Comparison of ENCODE assay signal across 26 mouse cellular contexts in genomic region chr8:121314036-121314435, GRCm38 (mm10).
DNase-seq lines count a peak whose midpoint lies in the region; ATAC-seq lines count a peak whose summit lies in the region.
"Had no signal": no experiment of that assay in that cellular context is flagged by ENCODE, and none has a peak within 500 bp of the region (broad histone marks: within the 10 kb centered on the region; RNA-seq: fewer than 3 reads in every experiment).

No protein-coding gene starts in this region.

- ATAC-seq in heart, embryonic 11.5 days (replicated peaks; ENCODE audit: insufficient number of reproducible peaks, low FRiP score, low TSS enrichment) = no peak
- ATAC-seq: forebrain, embryonic 15.5 days; intestine, embryonic 15.5 days; Patski had no signal

- intact Hi-C loops in heart, postnatal 25 days (cut with DNase I) = no loop called here

- no peak overlapping the region for H3K4me2 ChIP-seq in heart, embryonic 11.5 days
- H3K4me2 ChIP-seq: embryonic facial prominence, embryonic 13.5 days; forebrain, embryonic 12.5 days; forebrain, embryonic 15.5 days; heart, embryonic 12.5 days; heart, embryonic 15.5 days; hindbrain, embryonic 12.5 days; hindbrain, embryonic 15.5 days; intestine, embryonic 15.5 days had no signal

- no peak overlapping the region for H3K9ac ChIP-seq in heart, embryonic 11.5 days (ENCODE audit: low read depth, low read length)
- H3K9ac ChIP-seq: embryonic facial prominence, embryonic 13.5 days; forebrain, embryonic 12.5 days; forebrain, embryonic 15.5 days; heart, embryonic 12.5 days; heart, embryonic 15.5 days; hindbrain, embryonic 12.5 days; hindbrain, embryonic 15.5 days; intestine, embryonic 15.5 days had no signal

- no peak overlapping the region for H3K4me3 ChIP-seq in heart, embryonic 11.5 days (ENCODE audit: low read depth, low read length)
- no peak overlapping the region for H3K4me3 ChIP-seq in limb, embryonic 10.5 days
- H3K4me3 ChIP-seq: embryonic facial prominence, embryonic 10.5 days; embryonic facial prominence, embryonic 13.5 days; erythroblast, embryonic 14.5 days; forebrain, embryonic 12.5 days; forebrain, embryonic 15.5 days; heart, adult 2 months; heart, embryonic 12.5 days; heart, embryonic 15.5 days; hindbrain, embryonic 12.5 days; hindbrain, embryonic 15.5 days; intestine, embryonic 15.5 days had no signal

- 0 out of 2 replicates have a peak overlapping the region, but pooled peaks have one; percentile 10 for H3K27ac ChIP-seq in heart, embryonic 11.5 days (ENCODE audit: low read depth, low read length)
- H3K27ac ChIP-seq in limb, embryonic 10.5 days = peak overlapping the region; percentile 47
- H3K27ac ChIP-seq: embryonic facial prominence, embryonic 13.5 days; forebrain, embryonic 12.5 days; forebrain, embryonic 15.5 days; heart, adult 2 months; hindbrain, embryonic 12.5 days; hindbrain, embryonic 15.5 days; intestine, embryonic 15.5 days had no signal

- WGBS in heart, embryonic 11.5 days (ENCODE audit: insufficient replicate concordance) = 64% methylated on average over 5 of the region's 5 CpGs
- 46% methylated on average over 5 of the region's 5 CpGs for WGBS in limb, embryonic 10.5 days

- H3K36me3 ChIP-seq in heart, embryonic 11.5 days (ENCODE audit: control insufficient read depth, insufficient read depth, low read length) = no peaks in the 10 kb centered on the region
- H3K36me3 ChIP-seq in limb, embryonic 10.5 days = no peaks in the 10 kb centered on the region
- H3K36me3 ChIP-seq: embryonic facial prominence, embryonic 10.5 days; embryonic facial prominence, embryonic 13.5 days; forebrain, embryonic 12.5 days; forebrain, embryonic 15.5 days; G1E; heart, embryonic 12.5 days; heart, embryonic 15.5 days; hindbrain, embryonic 12.5 days; hindbrain, embryonic 15.5 days; intestine, embryonic 15.5 days had no signal

- no peaks in the 10 kb centered on the region for H3K9me3 ChIP-seq in heart, embryonic 11.5 days (replicated peaks; ENCODE audit: control insufficient read depth, low read length)
- no peaks in the 10 kb centered on the region for H3K9me3 ChIP-seq in limb, embryonic 10.5 days (replicated peaks)
- H3K9me3 ChIP-seq: embryonic facial prominence, embryonic 10.5 days; embryonic facial prominence, embryonic 13.5 days; forebrain, embryonic 12.5 days; forebrain, embryonic 15.5 days; heart, embryonic 12.5 days; heart, embryonic 15.5 days; hindbrain, embryonic 12.5 days; hindbrain, embryonic 15.5 days; intestine, embryonic 15.5 days had no signal

- peak; percentile 24 for DNase-seq in adrenal gland, adult 2 months
- no peak for DNase-seq in adrenal gland, postnatal 4 days (ENCODE audit: low spot score in 2 of 2)
- DNase-seq in heart, postnatal 25 days (ENCODE audit: low spot score) = no peak
- DNase-seq in adrenal gland, postnatal 10 days = peak; percentile 30
- no peak for DNase-seq in limb, embryonic 10.5 days (ENCODE audit: low spot score)
- DNase-seq in T-cell, adult 2 months (ENCODE audit: low spot score) = no peak
- DNase-seq: B cell, adult 2 months; cerebellum, adult 11-12 months; embryo, embryonic 11 days; gastrocnemius, postnatal 25 days; heart, adult 2 months; heart, postnatal 14 days; kidney, adult 18-20 months had no signal

- H3K27me3 ChIP-seq in heart, embryonic 11.5 days (ENCODE audit: control insufficient read depth, insufficient read depth, low read length) = no peaks in the 10 kb centered on the region; the same call in 1 of the 2 replicates
- peaks cover 92% of the 10 kb centered on the region for H3K27me3 ChIP-seq in limb, embryonic 10.5 days (ENCODE audit: low read depth, poor library complexity, severe bottlenecking)
- H3K27me3 ChIP-seq: forebrain, embryonic 15.5 days; heart, embryonic 12.5 days; hindbrain, embryonic 12.5 days; hindbrain, embryonic 15.5 days had no signal

- H3K4me1 ChIP-seq in heart, embryonic 11.5 days (ENCODE audit: control insufficient read depth, insufficient read depth, low read length) = peaks cover 47% of the 10 kb centered on the region
- peaks cover 73% of the 10 kb centered on the region for H3K4me1 ChIP-seq in limb, embryonic 10.5 days

Comparison
In these comparisons a context has a peak if more than half of its experiments do, and no peak if none do; other contexts are left out.
1. DNase-seq: peak in adrenal gland, adult 2 months (single experiment) and adrenal gland, postnatal 10 days (single experiment); none in adrenal gland, postnatal 4 days (0 of 2), heart, postnatal 25 days (single experiment), limb, embryonic 10.5 days (single experiment) and T-cell, adult 2 months (single experiment).